Mouse (Mus musculus) heart, embryonic 16.5 days (tissue): ENCODE data around the gene Sox30. TPM values are rescaled to one million over a fixed set of nuclear protein-coding genes. Genes with fewer than 3 reads are reported as not detected.
A peak's percentile ranks its signal among the peaks of the same experiment; 100 is the strongest.
"Not testable (repeated sequence)": the region's sequence is repeated elsewhere in the genome, so short reads cannot be mapped to it uniquely, and the experiment has no call there.

Experiments
- ATAC-seq: fragments of 200-750 bp; cut with Nextera tagmentation; replicated peaks from 2 replicates; pipeline ENCODE4 v1.8.0; 2017; ENCODE audit warnings: moderate number of reproducible peaks; ENCODE audit not compliant: insufficient read depth, low FRiP score; ENCODE audit errors: extremely low read depth
- H3K27ac ChIP-seq: fragments of 300-500 bp; sonication (generic); 2 replicates; pipeline ENCODE4 v1.5.1; 2014; ENCODE audit warnings: mild to moderate bottlenecking, low read length, control low read depth, moderate library complexity
- H3K27me3 ChIP-seq: fragments of 300-500 bp; sonication (generic); 2 replicates; pipeline ENCODE4 v1.6.1; 2014; ENCODE audit warnings: low read length, mixed read lengths; ENCODE audit not compliant: control insufficient read depth, insufficient read depth
- H3K36me3 ChIP-seq: fragments of 300-500 bp; sonication (generic); 2 replicates; pipeline ENCODE4 v1.6.1; 2014; ENCODE audit not compliant: control insufficient read depth, insufficient read depth
- H3K4me1 ChIP-seq: fragments of 300-500 bp; sonication (generic); 2 replicates; pipeline ENCODE4 v1.6.1; 2014; ENCODE audit warnings: low read length, mixed read lengths; ENCODE audit not compliant: control insufficient read depth, insufficient read depth
- H3K4me2 ChIP-seq: fragments of 300-500 bp; sonication (generic); 2 replicates; pipeline ENCODE4 v1.6.1; 2014; ENCODE audit warnings: low read depth, mild to moderate bottlenecking, control low read depth, low read length
- H3K4me3 ChIP-seq: fragments of 300-500 bp; sonication (generic); 2 replicates; pipeline ENCODE4 v1.5.1; 2014; ENCODE audit warnings: mild to moderate bottlenecking, control low read depth, low read length
- H3K9ac ChIP-seq: fragments of 300-500 bp; sonication (generic); 2 replicates; pipeline ENCODE4 v1.6.1; 2014; ENCODE audit warnings: low read length, control low read depth
- H3K9me3 ChIP-seq: fragments of 300-500 bp; sonication (generic); replicated peaks from 2 replicates; pipeline ENCODE4 v1.6.1; 2016; ENCODE audit warnings: low read length; ENCODE audit not compliant: control insufficient read depth
- WGBS: fragments of 180-500 bp; shearing (Covaris S2); extraction: QIAGEN DNeasy Blood & Tissue Kit; methylation state at CpG from one replicate; pipeline ENCODE4 v1.1.7; 2014; 5-methylcytosine and 5-hydroxymethylcytosine counted together
- polyA plus RNA-seq: library from polyadenylated mRNA; unstranded; fragments of >200 nt; fragmentation: Nextera tagmentation; extraction: Ambion mirVana; gene quantifications from 2 replicates; pipeline ENCODE4 v1.2.1, GENCODE M21; 2015

Sox30 gene
- polyA plus RNA-seq, 1 experiment from 2014 or later, result not detected

DNA sequence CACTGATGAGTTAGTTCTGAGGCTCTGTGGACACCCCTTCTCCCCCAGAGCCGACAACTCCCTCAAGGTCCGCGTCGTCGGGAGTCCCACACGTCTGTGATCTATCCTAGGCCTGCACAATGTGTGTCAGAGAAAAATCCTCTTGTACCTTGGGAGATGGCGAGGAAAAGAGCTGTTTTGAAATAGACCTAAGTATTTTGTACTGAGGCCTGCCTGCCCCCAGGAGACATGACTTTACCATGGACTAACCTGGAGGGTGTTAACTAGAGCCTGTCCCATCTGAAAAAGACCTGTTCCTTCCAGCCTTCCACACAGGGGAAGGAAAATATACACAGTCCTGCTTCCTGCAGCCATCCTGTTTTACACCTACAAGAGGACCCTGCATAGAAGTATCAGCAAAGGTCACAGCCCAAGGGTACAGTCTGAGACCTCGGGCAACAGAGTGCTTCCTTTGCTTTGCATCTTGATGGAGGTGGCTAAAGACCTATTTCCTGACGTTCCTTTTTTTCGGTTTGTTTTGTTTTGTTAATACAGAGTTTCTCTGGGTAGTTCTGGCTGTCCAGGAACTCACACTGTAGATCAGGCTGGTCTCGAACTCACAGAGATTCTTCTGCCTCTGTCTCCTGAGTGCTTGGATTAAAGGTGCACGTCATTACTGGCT, 61.6 kb downstream of the Sox30 start:
- no peaks in the 10 kb centered on the region for H3K27me3 ChIP-seq
- 67% methylated on average over 12 of the region's 12 CpGs for WGBS
- no peak overlapping the region for H3K9ac ChIP-seq
- H3K4me3 ChIP-seq, result no peak overlapping the region
- ATAC-seq, result no peak
- H3K4me2 ChIP-seq, result no peak overlapping the region
- no peaks in the 10 kb centered on the region for H3K4me1 ChIP-seq
- H3K27ac ChIP-seq, result peak overlapping the region; percentile 34; the same call in 1 of the 2 replicates
- 0 out of 2 replicates have a peak, but pooled peaks cover 2% of the 10 kb centered on the region for H3K9me3 ChIP-seq
- no peaks in the 10 kb centered on the region for H3K36me3 ChIP-seq

DNA sequence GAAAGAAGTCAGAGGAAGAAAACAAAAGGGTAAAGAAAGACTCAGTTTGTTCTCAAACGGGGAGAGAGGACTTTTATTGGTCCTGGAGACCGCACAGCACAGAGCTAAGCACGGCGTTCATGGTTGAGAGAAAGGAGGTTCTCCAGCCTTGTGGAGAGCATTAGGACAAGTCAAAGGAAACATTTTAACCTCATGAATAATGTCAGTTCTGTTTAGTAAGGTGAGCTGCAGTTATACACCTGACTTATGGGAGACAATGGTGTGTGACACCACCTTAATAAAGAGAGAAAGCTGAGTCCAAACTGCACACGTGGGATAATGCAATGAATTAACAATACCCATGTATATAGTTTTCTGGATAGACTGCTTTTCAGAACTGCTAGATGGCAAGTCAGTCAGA, 64.7 kb downstream of the Sox30 start:
- H3K4me3 ChIP-seq, result no peak overlapping the region
- H3K9ac ChIP-seq, result no peak overlapping the region
- no peaks in the 10 kb centered on the region for H3K9me3 ChIP-seq
- H3K36me3 ChIP-seq, result no peaks in the 10 kb centered on the region
- no peak for ATAC-seq
- H3K4me1 ChIP-seq, result no peaks in the 10 kb centered on the region
- H3K27me3 ChIP-seq, result no peaks in the 10 kb centered on the region
- no peak overlapping the region for H3K4me2 ChIP-seq
- no peak overlapping the region for H3K27ac ChIP-seq
- 95% methylated on average over 5 of the region's 5 CpGs for WGBS

DNA sequence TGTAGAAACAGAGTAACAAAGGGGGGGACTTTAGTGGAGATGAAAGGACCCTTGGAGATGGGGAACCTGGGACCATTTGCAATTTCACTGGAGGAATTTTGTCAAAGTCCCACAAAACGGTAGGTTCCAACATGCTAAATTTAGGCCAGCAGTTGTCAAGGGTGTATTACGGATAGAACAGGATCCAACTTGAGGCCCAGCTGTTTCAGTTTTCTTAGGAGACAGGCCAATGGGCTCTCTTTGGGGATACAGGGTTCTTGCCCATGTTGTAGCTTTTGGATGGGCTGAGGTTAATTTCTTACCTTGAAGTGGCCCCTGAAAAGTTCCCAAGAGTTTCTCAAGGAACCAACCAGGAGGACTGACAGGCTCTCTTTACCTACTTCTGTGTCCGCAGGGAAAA, 67.2 kb downstream of the Sox30 start:
- no peak overlapping the region for H3K27ac ChIP-seq
- 77% methylated on average over 3 of the region's 3 CpGs for WGBS
- H3K4me2 ChIP-seq, result no peak overlapping the region
- no peak overlapping the region for H3K4me3 ChIP-seq
- H3K9ac ChIP-seq, result no peak overlapping the region
- no peaks in the 10 kb centered on the region for H3K9me3 ChIP-seq
- H3K36me3 ChIP-seq, result no peaks in the 10 kb centered on the region
- no peaks in the 10 kb centered on the region for H3K27me3 ChIP-seq
- H3K4me1 ChIP-seq, result no peaks in the 10 kb centered on the region
- ATAC-seq, result no peak

DNA sequence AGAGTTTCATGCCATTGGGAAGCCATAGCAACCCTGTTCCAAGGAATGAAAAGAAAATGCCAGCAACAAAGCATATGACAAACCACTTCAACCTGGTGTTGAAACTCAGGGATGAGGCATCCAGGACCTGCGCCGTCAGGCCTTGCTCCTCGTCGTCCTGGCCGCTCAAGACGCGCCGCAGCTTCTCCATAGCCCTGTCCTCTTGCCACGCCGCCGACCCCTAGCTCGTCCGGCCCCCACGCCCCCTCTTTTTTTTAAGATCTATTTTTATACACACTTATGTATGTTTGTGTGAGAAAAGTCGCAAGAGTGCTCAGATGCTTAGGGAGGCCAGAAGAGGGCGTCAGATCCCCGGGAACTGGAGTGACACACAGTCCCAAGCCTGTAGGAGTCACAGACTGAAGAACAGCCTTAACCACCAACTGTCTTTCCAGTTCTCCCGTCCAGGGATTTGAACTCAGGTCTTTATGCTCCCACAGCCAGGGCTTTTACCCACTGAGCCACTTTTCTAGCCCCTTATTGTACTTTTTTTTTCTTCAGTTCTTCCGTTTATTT, 72.1 kb downstream of the Sox30 start, which contains the start of gene Gm12166:
TSS of gene Gm12166 (minus strand) at position 217 of the 555 bp plus-strand sequence.
- not testable (repeated sequence) for H3K36me3 ChIP-seq, H3K27ac ChIP-seq, H3K9me3 ChIP-seq, H3K27me3 ChIP-seq
- H3K4me3 ChIP-seq, result peak within 1 kb of the TSS; percentile 41
- WGBS, result 26% methylated on average over 19 of the region's 19 CpGs
- H3K4me1 ChIP-seq, result peaks cover 18% of the 10 kb centered on the region
- peak within 1 kb of the TSS; percentile 58 for H3K9ac ChIP-seq
- H3K4me2 ChIP-seq, result peak within 1 kb of the TSS; percentile 57
- peak; percentile 28; the same call in 1 of the 2 replicates for ATAC-seq

DNA sequence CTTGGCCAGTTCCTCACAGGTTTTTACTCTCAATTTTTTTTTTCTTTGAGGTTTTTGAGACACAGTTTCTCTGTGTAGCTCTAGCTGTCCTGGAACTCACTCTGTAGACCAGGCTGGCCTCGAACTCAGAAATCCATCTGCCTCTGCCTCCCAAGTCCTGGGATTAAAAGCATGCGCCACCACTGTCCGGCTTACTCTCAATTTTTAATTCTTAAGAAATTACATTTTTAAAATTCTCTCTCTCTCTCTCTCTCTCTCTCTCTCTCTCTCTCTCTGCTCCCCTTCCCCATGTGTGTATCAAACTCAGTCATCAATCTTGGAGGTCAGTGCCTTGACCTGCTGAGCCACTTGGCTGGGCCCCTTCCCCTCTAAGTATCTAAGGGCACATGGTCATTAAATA, 73.3 kb downstream of the Sox30 start:
- H3K27ac ChIP-seq, H3K9me3 ChIP-seq, H3K4me3 ChIP-seq, H3K4me2 ChIP-seq, H3K27me3 ChIP-seq, H3K36me3 ChIP-seq, ATAC-seq, H3K9ac ChIP-seq: not testable (repeated sequence)
- H3K4me1 ChIP-seq, result peaks cover 18% of the 10 kb centered on the region
- 87% methylated on average over 3 of the region's 3 CpGs for WGBS

DNA sequence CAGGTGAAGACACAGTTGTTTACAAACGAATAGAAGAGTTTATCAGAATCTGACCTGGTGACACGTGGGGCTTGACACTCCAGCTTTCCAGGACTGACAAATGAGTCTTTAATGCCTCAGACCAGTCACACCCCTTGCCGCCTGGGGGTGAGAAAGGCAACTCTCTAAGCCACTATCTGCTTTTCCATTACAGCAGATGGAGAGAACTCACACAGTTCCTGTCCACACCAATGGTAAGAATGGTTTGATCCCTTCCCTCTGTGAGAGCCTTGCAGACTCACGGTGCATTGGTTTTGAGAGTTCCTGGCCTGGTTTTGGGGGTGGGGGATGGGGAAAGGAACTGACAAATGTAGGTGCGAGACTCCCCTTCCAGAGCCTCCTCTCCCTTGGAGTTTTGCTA, 74.2 kb downstream of the Sox30 start:
- Histone ChIP-seq H3K4me2 (no peak overlapping the region), H3K27ac (peak overlapping the region; percentile 33), H3K4me1 (peaks cover 18% of the 10 kb centered on the region), H3K9ac (no peak overlapping the region), H3K4me3 (no peak overlapping the region), H3K36me3 (no peaks in the 10 kb centered on the region), H3K9me3 (no peaks in the 10 kb centered on the region), H3K27me3 (no peaks in the 10 kb centered on the region)
- ATAC-seq, result no peak
- 40% methylated on average over 5 of the region's 5 CpGs for WGBS

DNA sequence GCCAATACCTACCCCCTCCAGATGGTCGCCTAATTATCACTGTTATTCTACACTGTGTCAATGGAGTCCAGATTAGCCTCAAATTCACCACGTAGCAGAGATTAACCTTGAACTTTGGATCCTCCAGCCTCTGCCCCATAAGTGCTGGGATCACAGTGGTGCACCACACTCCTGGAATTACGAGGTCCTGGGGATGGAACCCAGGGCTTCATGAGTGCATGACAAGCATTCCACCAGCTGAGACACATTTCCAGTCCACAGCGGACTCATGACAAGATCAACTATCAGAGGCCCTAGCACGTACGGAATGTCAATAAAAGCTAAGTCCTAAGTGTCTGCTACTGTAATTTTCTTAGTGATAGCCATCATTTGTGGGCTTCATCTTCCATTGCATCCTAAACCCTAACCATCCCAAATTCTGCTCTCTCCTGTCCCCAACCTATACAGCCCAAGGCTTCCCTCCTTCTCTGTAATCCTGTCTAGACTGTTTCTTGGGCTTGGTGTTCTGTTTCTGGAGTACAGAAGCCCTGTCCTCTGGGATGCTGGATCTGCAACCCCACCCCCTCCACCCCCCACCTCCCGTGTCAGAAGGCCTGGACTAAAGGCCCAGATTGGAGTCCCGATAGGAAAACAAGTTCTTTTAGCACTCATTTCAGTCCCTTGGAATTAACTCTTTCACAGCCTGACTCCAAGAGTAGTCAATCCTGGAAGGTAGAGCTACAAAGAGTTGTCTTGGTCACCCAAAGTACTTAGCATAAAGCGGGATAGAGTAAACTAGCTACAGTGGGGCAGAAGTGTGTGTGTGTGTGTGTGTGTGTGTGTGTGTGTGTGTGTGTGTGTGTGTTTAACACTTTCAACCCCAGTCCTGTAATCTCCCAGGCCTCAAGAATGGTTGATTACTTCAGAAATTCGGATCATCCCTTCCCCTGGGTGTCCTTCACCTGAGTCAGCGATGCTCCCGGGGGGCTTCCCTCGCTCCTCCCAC, 75.1 kb downstream of the Sox30 start:
- H3K27ac ChIP-seq, result peak overlapping the region; percentile 95
- no peaks in the 10 kb centered on the region for H3K9me3 ChIP-seq
- H3K4me2 ChIP-seq, result peak overlapping the region; percentile 73
- no peak for ATAC-seq
- no peaks in the 10 kb centered on the region for H3K27me3 ChIP-seq
- H3K36me3 ChIP-seq, result no peaks in the 10 kb centered on the region
- peaks cover 23% of the 10 kb centered on the region for H3K4me1 ChIP-seq
- H3K4me3 ChIP-seq, result peak overlapping the region; percentile 68
- H3K9ac ChIP-seq, result peak overlapping the region; percentile 95
- WGBS, result 17% methylated on average over 13 of the region's 13 CpGs

DNA sequence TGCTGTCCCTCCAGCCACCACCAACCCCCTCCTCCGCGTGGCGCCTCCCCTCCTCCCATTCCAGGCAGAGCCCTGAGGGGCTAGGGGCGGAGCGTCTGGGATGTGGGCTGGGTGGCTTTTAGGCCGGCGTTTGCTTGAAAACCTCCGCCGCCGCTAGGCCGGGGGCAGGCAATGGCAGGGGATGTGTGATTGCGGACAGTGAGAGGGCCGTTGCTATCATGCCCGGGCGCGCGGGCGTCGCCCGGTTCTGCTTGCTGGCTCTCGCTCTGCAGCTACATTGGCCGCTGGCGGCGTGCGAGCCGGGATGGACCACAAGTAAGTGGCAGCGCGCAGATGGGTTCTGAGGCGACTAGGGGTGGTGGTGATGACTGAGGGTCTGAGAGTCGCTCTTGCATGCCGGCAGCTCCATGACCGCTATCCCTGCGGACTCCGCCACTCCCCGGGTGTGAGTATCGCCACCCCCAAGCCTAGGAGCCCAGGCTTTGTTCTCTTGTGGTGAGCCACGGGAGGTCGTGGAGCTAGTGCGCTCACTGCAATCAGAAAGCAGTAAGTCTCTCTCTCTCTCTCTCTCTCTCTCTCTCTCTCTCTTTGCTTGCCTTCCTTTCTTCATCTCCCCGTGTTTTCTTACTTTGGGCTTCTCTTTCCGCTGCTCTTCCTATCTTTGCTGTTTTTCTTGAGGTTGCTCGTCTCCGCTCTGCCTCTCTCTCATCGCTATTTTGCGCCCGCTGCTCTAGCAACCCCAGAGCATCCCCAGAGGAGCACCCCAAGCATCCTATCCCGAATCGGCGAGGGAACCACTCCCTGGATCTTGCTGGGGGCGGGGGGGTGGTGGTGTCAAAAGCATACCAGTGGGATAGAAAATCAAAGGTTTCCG, 76.0 kb downstream of the Sox30 start, which contains the start of gene Adam19:
TSS of gene Adam19 (plus strand) at position 97 of the 874 bp plus-strand sequence.
- peak; percentile 83 for ATAC-seq
- WGBS, result 1% methylated on average over 51 of the region's 51 CpGs
- peaks cover 25% of the 10 kb centered on the region for H3K4me1 ChIP-seq
- H3K27ac ChIP-seq, result peak within 1 kb of the TSS; percentile 95
- H3K9me3 ChIP-seq, result no peaks in the 10 kb centered on the region
- H3K9ac ChIP-seq, result peak within 1 kb of the TSS; percentile 95
- no peaks in the 10 kb centered on the region for H3K27me3 ChIP-seq
- no peaks in the 10 kb centered on the region for H3K36me3 ChIP-seq
- peak within 1 kb of the TSS; percentile 68 for H3K4me3 ChIP-seq
- H3K4me2 ChIP-seq, result peak within 1 kb of the TSS; percentile 73
